Mouse (Mus musculus): ENCODE measurements around the gene Colgalt1. TPM values are rescaled to one million over a fixed set of nuclear protein-coding genes. Genes with fewer than 3 reads are reported as not detected.

Colgalt1 gene
- polyA plus RNA-seq, 1 experiment from 2014 or later = 84.4 TPM

GRCm38 (mm10) chr8:71628396-71629095 lies 17.7 kb downstream of the Colgalt1 start:
- 5% methylated on average over 16 of the region's 16 CpGs for WGBS
- peak overlapping the region; percentile 66 for H3K9ac ChIP-seq (ENCODE audit: low read length)
- H3K4me2 ChIP-seq (ENCODE audit: low read length) = peak overlapping the region; percentile 96
- H3K9me3 ChIP-seq (ENCODE audit: control insufficient read depth, low read length) = no peaks in the 10 kb centered on the region
- DNase-seq (ENCODE audit: low spot score) (no peak), ATAC-seq (replicated peaks; ENCODE audit: low FRiP score, low TSS enrichment, low read depth) (no peak)
- peak overlapping the region; percentile 51 for H3K4me3 ChIP-seq (ENCODE audit: low read depth, low read length)
- peak overlapping the region; percentile 63 for H3K27ac ChIP-seq (ENCODE audit: low read depth)
- H3K36me3 ChIP-seq (ENCODE audit: control insufficient read depth, insufficient read depth, low read length) = peaks cover 26% of the 10 kb centered on the region
- peaks cover 3% of the 10 kb centered on the region; the same call in 1 of the 2 replicates for H3K27me3 ChIP-seq (replicated peaks; ENCODE audit: control insufficient read depth, insufficient read depth, low read length)
- peaks cover 26% of the 10 kb centered on the region for H3K4me1 ChIP-seq (replicated peaks; ENCODE audit: control insufficient read depth, insufficient read depth, low read length)

- Histone ChIP-seq H3K36me3 (ENCODE audit: control insufficient read depth, insufficient read depth, low read length) (peaks cover 20% of the 10 kb centered on the region), H3K9me3 (ENCODE audit: control insufficient read depth, low read length) (no peaks in the 10 kb centered on the region), H3K9ac (ENCODE audit: low read length) (peak overlapping the region; percentile 66), H3K4me1 (replicated peaks; ENCODE audit: control insufficient read depth, insufficient read depth, low read length) (peaks cover 26% of the 10 kb centered on the region), H3K4me2 (ENCODE audit: low read length) (peak overlapping the region; percentile 96), H3K27me3 (replicated peaks; ENCODE audit: control insufficient read depth, insufficient read depth, low read length) (peaks cover 5% of the 10 kb centered on the region; the same call in 1 of the 2 replicates), H3K4me3 (ENCODE audit: low read depth, low read length) (peak overlapping the region; percentile 51), H3K27ac (ENCODE audit: low read depth) (peak overlapping the region; percentile 63)
- ATAC-seq (replicated peaks; ENCODE audit: low FRiP score, low TSS enrichment, low read depth) (peak; percentile 86), DNase-seq (ENCODE audit: low spot score) (peak; percentile 96)
- WGBS = under 1% methylated on average over 55 of the region's 55 CpGs
Measured at GRCm38 (mm10) chr8:71629096-71629697, 18.4 kb downstream of the Colgalt1 start.

- WGBS = 4% methylated on average over 25 of the region's 25 CpGs
- DNase-seq (ENCODE audit: low spot score) = no peak
- H3K27ac ChIP-seq (ENCODE audit: low read depth) = no peak overlapping the region; the same call in 1 of the 2 replicates
Measured at GRCm38 (mm10) chr8:71629781-71630212, 19.0 kb downstream of the Colgalt1 start.

DNA sequence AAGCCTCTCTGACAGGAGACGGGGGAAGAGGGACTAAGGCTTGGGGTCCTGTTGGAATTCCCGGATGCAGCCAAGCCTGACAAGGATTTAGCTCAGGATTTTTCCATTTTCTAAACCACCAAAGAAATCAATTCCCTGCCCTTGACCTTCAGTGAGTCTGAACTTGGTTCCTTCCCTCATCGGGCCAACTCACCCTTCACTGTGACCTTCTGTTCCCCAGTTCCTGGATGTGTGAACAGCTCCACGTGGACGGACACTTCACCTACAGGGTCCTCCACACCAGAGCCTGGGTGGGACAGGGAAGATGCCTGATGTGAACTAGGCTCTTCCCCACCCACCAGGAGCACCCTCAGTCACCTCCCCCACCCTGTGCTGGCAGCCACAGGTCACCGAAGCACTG lies 20.0 kb downstream of the Colgalt1 start:
- Histone ChIP-seq H3K9me3 (ENCODE audit: control insufficient read depth, low read length) (no peaks in the 10 kb centered on the region), H3K9ac (ENCODE audit: low read length) (no peak overlapping the region), H3K4me1 (replicated peaks; ENCODE audit: control insufficient read depth, insufficient read depth, low read length) (peaks cover 26% of the 10 kb centered on the region), H3K27ac (ENCODE audit: low read depth) (no peak overlapping the region), H3K4me3 (ENCODE audit: low read depth, low read length) (no peak overlapping the region), H3K36me3 (ENCODE audit: control insufficient read depth, insufficient read depth, low read length) (0 out of 2 replicates have a peak, but pooled peaks cover 9% of the 10 kb centered on the region), H3K27me3 (replicated peaks; ENCODE audit: control insufficient read depth, insufficient read depth, low read length) (peaks cover 5% of the 10 kb centered on the region; the same call in 1 of the 2 replicates), H3K4me2 (ENCODE audit: low read length) (no peak overlapping the region)
- WGBS = 82% methylated on average over 6 of the region's 6 CpGs
- ATAC-seq (replicated peaks; ENCODE audit: low FRiP score, low TSS enrichment, low read depth) (no peak), DNase-seq (ENCODE audit: low spot score) (no peak)

More at GRCm38 (mm10) chr8:71629781-71630212, 19.0 kb downstream of the Colgalt1 start:
- H3K36me3 ChIP-seq (ENCODE audit: control insufficient read depth, insufficient read depth, low read length) = peaks cover 14% of the 10 kb centered on the region
- peak; percentile 56 for ATAC-seq (replicated peaks; ENCODE audit: low FRiP score, low TSS enrichment, low read depth)
- H3K4me3 ChIP-seq (ENCODE audit: low read depth, low read length) = peak overlapping the region; percentile 51
- H3K9ac ChIP-seq (ENCODE audit: low read length) = peak overlapping the region; percentile 66
- peaks cover 5% of the 10 kb centered on the region; the same call in 1 of the 2 replicates for H3K27me3 ChIP-seq (replicated peaks; ENCODE audit: control insufficient read depth, insufficient read depth, low read length)
- H3K9me3 ChIP-seq (ENCODE audit: control insufficient read depth, low read length) = no peaks in the 10 kb centered on the region
- peak overlapping the region; percentile 96 for H3K4me2 ChIP-seq (ENCODE audit: low read length)
- H3K4me1 ChIP-seq (replicated peaks; ENCODE audit: control insufficient read depth, insufficient read depth, low read length) = peaks cover 26% of the 10 kb centered on the region

DNA sequence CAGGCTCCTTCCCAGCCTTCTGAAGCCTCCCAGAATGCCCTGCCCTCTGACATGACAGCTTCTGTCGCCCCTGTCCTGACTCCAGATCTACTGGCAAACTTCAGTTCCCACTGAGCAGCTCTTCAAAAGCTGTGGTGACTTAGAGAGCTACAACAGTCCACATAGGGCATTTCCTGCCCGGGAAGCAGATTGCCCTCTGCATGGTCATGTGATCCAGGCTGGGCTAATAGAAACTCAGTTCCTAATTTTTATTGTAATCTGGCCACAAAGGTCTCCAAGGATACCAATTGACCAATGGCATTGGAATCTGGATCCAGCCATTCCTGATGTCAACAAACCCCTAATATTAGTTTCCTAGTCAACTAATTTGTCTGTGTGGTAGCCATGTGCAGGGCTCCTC lies 21.1 kb downstream of the Colgalt1 start:
- Histone ChIP-seq H3K9me3 (ENCODE audit: control insufficient read depth, low read length) (no peaks in the 10 kb centered on the region), H3K27me3 (replicated peaks; ENCODE audit: control insufficient read depth, insufficient read depth, low read length) (peaks cover 5% of the 10 kb centered on the region; the same call in 1 of the 2 replicates), H3K27ac (ENCODE audit: low read depth) (no peak overlapping the region), H3K4me1 (replicated peaks; ENCODE audit: control insufficient read depth, insufficient read depth, low read length) (peaks cover 26% of the 10 kb centered on the region), H3K4me3 (ENCODE audit: low read depth, low read length) (no peak overlapping the region), H3K36me3 (ENCODE audit: control insufficient read depth, insufficient read depth, low read length) (no peaks in the 10 kb centered on the region), H3K9ac (ENCODE audit: low read length) (no peak overlapping the region), H3K4me2 (ENCODE audit: low read length) (no peak overlapping the region)
- no peak for DNase-seq (ENCODE audit: low spot score)
- no peak for ATAC-seq (replicated peaks; ENCODE audit: low FRiP score, low TSS enrichment, low read depth)
- 63% methylated on average over 2 of the region's 2 CpGs for WGBS

DNA sequence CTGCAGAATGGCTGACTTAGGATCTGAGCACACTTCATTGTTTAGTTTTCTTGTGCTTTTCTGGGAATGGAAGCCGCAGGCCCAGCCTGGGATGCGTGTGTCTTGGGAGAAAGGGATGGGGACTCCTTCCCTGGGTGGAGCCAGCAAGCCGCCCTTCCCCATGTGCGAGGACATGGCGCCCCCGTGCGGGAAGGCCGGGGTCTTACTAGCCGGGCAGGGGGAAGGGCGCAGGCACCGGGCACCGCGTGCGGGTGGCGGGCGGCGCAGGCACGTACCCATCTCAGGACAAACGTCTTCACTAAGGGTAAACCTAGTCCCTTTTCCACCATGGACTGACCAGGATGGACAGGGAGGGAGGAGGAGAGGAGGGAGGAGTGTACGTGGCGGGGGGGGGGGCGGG lies 22.4 kb downstream of the Colgalt1 start:
- Histone ChIP-seq H3K36me3 (ENCODE audit: control insufficient read depth, insufficient read depth, low read length) (no peaks in the 10 kb centered on the region), H3K4me3 (ENCODE audit: low read depth, low read length) (no peak overlapping the region), H3K4me2 (ENCODE audit: low read length) (no peak overlapping the region; the same call in 1 of the 2 replicates), H3K4me1 (replicated peaks; ENCODE audit: control insufficient read depth, insufficient read depth, low read length) (peaks cover 15% of the 10 kb centered on the region), H3K9ac (ENCODE audit: low read length) (no peak overlapping the region), H3K27ac (ENCODE audit: low read depth) (no peak overlapping the region), H3K27me3 (replicated peaks; ENCODE audit: control insufficient read depth, insufficient read depth, low read length) (peaks cover 5% of the 10 kb centered on the region; the same call in 1 of the 2 replicates), H3K9me3 (ENCODE audit: control insufficient read depth, low read length) (no peaks in the 10 kb centered on the region)
- WGBS = 15% methylated on average over 19 of the region's 22 CpGs
- ATAC-seq (replicated peaks; ENCODE audit: low FRiP score, low TSS enrichment, low read depth) (no peak), DNase-seq (ENCODE audit: low spot score) (no peak)

DNA sequence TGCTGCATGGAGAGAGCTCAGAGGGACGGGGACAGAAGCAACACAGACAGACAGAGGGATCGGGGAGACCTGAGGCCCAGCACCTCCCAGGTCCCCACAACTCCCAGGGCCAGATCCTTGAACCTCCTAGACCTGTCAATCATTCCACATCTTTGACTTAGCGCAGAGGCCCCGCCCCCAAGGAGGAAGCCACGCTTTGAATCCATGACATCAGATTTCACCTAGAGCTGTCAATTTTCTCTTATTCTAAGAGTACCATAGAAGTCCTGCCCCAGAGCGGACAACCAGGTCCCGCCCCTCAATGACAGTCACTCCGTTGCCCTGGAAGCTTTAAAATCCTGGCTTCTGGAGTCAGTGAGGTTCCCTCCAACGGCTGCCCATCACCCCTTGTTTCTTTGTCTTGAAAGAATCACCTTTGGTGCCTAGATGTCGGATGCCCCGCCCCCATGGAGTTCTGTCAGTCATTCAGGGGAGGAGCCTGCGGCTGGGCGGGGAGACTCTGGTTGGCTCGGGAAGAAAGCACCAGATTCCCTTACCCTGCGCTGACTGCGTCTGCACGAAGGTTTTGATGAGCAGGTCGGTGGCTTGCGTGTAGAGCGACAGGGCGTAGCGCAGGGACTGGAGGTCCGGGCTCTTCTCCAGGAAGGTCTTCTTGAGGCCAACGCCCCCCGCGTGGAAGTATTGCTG lies 23.3 kb downstream of the Colgalt1 start:
- Histone ChIP-seq H3K27ac (ENCODE audit: low read depth) (no peak overlapping the region), H3K4me1 (replicated peaks; ENCODE audit: control insufficient read depth, insufficient read depth, low read length) (0 out of 2 replicates have a peak, but pooled peaks cover 6% of the 10 kb centered on the region), H3K9ac (ENCODE audit: low read length) (no peak overlapping the region), H3K9me3 (ENCODE audit: control insufficient read depth, low read length) (no peaks in the 10 kb centered on the region), H3K4me3 (ENCODE audit: low read depth, low read length) (0 out of 2 replicates have a peak overlapping the region, but pooled peaks have one; percentile 0), H3K4me2 (ENCODE audit: low read length) (peak overlapping the region; percentile 32), H3K27me3 (replicated peaks; ENCODE audit: control insufficient read depth, insufficient read depth, low read length) (peaks cover 5% of the 10 kb centered on the region; the same call in 1 of the 2 replicates), H3K36me3 (ENCODE audit: control insufficient read depth, insufficient read depth, low read length) (no peaks in the 10 kb centered on the region)
- 2% methylated on average over 26 of the region's 26 CpGs for WGBS
- DNase-seq (ENCODE audit: low spot score) (peak; percentile 83), ATAC-seq (replicated peaks; ENCODE audit: low FRiP score, low TSS enrichment, low read depth) (peak; percentile 40; the same call in 1 of the 2 replicates)

Measured in intestine, embryonic 14.5 days (tissue).